Mouse (Mus musculus): ENCODE data around the gene Mcm10.

Mcm10 gene

GRCm38 (mm10) chr2:5033546-5034420 lies 21.2 kb upstream of the Mcm10 start:
- peak; percentile 81 for DNase-seq (ENCODE audit: low read depth, low spot score)

- DNase-seq (ENCODE audit: low read depth, low spot score) = no peak
These were observed 20.1 kb upstream of the Mcm10 start for GRCm38 (mm10) chr2:5032665-5033064.

- no peak for DNase-seq (ENCODE audit: low read depth, low spot score)
These were observed 18.6 kb upstream of the Mcm10 start for GRCm38 (mm10) chr2:5031215-5031614.

DNA sequence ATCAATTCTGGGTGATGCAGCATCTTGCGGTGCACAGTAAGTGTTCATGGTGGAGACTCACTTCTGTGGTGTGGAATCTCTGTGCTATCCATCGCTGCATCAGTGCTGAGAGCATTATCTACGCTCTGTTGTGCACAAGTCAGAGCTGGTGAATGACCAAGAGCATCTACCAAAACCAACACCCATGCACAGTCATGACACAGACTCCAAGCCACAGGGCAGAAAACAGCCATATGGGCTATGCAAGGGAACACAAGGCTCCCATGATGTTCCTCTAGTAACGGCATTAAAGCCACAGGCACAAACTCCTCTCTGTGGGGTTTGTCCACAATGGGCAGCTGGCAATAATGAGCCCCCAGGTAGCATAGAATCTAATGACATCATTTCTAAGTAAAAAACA lies 17.2 kb upstream of the Mcm10 start:
- DNase-seq (ENCODE audit: low read depth, low spot score) = no peak

DNA sequence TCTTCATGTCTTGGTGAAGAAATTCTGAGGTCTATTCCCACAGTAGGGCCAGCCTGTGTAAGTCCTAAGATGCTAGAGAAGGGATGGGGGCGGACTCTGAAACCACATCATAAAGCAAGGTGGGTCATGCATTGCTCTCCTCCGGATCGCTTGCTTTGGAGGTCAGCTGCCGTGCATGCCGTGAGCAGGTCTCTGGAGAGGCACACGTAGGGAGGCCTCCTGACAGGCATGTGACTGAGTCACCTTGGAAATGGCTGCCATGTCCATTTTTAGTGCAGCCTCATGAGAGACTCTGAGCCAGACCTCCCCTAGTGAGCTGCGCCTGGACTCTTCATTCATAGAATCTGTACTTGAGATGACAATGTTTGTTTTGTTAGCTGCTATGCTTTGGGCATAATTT lies 15.5 kb upstream of the Mcm10 start:
- no peak for DNase-seq (ENCODE audit: low read depth, low spot score)

DNA sequence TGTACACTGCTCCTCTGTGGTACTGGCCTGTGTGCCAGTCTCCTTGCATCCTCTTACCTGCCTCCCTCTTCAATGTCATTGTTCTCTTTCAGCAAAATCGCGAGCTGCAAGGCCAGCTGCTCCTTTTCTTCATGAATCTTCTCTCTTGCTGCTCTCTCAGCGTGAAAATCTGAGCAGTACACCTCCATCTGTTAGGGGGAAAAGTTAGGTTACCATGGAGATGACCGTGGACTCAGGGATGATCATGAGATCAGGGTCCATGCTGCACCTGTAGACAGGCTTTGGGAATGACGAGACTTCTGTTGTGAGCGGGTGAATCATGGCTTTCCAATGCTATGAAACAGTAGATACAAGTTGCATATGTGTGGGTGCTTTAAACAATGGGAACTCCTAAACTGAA lies 14.5 kb upstream of the Mcm10 start:
- DNase-seq (ENCODE audit: low read depth, low spot score) = no peak

- peak; percentile 69 for DNase-seq (ENCODE audit: low read depth, low spot score)
These were observed 12.7 kb upstream of the Mcm10 start for GRCm38 (mm10) chr2:5025162-5025733.

- no peak for DNase-seq (ENCODE audit: low read depth, low spot score)
These were observed 11.3 kb upstream of the Mcm10 start for GRCm38 (mm10) chr2:5023699-5024399.

DNA sequence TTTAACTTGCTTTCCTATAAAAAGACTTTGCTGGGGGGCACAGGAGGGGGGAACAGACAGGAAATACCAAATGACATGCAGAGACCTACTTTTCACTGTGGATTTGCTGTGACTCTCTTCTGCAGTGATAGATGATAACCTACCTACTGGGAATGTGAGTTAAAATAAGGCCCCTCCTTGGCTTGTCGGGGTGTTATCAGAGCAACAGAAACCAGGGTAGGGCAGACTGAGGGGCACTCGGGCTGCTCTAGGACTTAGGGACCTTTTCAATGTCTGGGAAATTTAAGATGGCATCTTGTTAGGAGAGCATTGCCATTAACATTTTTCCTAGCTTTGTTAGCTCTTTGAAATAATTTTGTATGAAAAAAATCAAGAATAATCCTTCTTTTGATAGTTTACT lies 10.7 kb upstream of the Mcm10 start:
- DNase-seq (ENCODE audit: low read depth, low spot score) = no peak

DNA sequence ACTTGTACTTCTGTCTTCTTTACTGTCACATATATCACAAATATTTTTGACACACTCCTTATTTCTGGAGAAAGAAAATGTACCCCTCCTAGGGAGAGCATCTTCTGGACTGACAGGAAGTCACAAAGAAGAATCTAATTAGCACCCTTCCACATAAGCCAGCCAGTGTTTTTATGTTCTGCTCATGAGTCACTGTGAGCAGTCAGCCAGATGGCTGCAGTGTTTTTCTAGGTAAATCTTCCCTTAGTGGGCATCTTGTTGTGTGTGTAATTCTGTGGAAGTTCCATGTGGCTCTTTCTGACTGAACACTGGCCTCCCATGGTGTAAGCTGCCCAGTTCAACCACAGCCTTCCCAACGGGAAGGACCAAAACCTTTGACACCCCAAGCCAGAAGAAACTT lies 7.1 kb upstream of the Mcm10 start:
- DNase-seq (ENCODE audit: low read depth, low spot score) = no peak

GRCm38 (mm10) chr2:5016922-5017321 lies 4.3 kb upstream of the Mcm10 start:
- DNase-seq (ENCODE audit: low read depth, low spot score) = no peak

DNA sequence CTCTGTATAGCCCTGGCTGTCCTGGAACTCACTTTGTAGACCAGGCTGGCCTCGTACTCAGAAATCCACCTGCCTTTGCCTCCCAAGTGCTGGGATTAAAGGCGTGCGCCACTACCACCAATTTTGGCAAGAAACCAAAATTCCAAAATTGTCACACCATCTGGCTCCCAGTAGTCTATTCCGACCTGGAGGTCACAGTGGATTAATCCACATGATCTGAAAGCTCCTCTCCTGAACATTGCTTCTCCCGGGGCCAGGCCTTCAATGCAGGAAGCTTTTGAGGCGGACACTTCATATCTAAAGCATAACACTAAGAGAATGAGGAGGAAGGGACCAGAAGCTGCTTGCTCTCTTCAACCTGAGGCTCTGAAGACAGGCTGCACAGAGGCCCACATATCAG lies 2.9 kb upstream of the Mcm10 start:
- DNase-seq (ENCODE audit: low read depth, low spot score) = no peak

DNA sequence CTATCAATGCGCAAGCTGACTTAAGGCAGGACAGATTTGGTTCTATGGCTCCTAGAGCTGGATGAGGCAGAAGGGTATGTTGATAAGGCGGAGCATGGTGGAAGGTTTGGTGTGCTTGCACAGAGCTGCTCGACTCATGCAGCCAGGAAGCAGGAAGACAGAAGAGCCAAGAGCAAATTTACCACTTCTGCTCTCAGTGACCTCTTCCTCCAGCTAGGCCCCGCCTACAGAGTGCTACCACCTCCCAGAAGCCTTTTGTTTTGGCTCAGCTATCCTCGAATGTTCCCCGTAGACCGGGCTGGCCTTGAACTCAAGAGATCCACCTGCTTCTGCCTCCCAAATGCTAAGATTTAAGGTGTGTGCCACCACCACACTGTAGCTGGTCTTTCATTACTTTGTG lies 2.0 kb upstream of the Mcm10 start:
- peak; percentile 75 for DNase-seq (ENCODE audit: low read depth, low spot score)

DNA sequence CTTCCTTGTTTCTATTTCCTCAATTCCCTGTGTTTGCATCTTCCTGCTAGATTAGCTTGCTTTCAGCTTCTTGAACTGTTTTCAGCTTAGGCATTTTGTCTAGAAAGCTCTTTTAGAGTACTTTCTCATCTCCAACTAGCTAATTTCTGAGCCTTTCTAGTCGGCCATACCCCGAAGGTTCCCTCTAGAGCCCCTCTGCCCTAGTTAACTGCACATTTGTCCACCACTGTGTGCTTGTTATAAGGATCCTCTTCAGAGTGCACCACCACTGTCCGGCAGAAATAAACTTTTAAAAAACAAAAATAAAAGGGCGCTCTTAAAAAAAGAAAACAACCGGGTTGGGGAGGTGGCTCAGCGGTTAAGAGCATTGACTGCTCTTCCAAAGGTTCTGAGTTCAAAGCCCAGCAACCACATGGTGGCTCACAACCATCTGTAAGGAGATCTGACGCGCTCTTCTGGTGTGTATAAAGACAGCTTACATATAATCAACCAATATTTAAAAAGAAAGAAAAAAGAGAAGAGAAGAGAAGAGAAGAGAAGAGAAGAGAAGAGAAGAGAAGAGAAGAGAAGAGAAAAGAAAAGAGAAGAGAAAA lies 597 bp downstream of the Mcm10 start:
- DNase-seq (ENCODE audit: low read depth, low spot score) = peak; percentile 50

DNA sequence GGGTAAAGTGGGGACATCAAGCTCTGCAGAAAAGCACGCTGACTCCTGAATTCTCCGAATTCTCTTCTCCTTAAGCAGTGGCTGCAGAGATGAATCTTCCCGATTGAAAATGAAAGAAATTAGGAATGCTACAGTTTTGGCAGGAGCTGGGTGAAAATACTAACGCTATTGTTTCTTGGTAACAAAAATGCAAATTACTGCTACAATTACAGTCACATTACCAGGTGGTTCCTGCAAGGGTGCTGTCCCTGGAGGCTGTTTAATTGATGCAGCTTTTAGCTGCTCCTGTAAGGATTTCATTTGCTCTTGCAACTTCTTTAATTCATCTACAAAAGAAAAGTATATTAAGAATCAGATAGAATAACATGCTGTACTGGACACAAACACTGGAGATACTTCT lies 5.5 kb downstream of the Mcm10 start:
- peak; percentile 85 for DNase-seq (ENCODE audit: low read depth, low spot score)

GRCm38 (mm10) chr2:5001266-5001665 lies 11.3 kb downstream of the Mcm10 start:
- no peak for DNase-seq (ENCODE audit: low read depth, low spot score)

GRCm38 (mm10) chr2:4998905-4999304 lies 13.7 kb downstream of the Mcm10 start:
- peak; percentile 52 for DNase-seq (ENCODE audit: low read depth, low spot score)

GRCm38 (mm10) chr2:4996421-4996824 lies 16.2 kb downstream of the Mcm10 start:
- no peak for DNase-seq (ENCODE audit: low read depth, low spot score)

DNA sequence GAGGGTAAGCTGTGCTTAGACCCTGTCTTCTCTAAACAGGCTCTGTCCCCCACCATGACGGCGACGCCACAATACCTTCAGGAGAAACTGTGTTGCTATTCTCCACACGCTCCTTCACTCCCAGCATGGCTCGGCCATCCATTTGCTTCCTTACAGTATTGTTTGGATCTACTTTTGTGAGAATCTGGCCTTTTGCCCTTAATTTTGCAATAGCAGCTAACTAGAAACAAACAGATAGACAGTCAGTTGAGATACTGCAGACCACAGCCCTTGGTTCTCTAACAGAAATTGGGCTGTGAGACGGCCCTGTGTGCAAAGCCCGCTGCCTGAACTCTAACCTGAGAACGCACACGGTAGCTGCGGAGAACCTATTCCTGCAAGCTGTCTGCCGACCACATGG lies 16.9 kb downstream of the Mcm10 start:
- no peak for DNase-seq (ENCODE audit: low read depth, low spot score)

DNA sequence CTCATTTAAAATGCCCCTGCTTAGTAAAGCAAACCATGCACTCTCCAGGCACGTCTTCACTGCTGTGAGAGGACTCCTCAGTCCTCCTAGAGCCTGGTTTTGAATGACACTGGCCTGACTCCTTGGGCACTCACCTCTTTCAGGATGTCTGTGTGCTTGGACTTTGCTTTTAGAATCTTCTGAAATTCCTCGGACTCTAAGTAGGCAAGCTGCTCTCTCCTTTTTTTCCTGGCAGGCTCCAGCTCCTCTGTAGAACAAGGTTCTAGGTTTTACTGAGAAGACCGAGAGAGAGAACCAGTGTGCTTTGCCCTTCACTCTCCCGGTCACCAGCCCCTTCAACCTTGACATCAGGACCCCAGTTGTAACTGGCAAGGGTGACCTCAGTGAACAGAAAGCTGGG lies 18.2 kb downstream of the Mcm10 start:
- no peak for DNase-seq (ENCODE audit: low read depth, low spot score)

DNA sequence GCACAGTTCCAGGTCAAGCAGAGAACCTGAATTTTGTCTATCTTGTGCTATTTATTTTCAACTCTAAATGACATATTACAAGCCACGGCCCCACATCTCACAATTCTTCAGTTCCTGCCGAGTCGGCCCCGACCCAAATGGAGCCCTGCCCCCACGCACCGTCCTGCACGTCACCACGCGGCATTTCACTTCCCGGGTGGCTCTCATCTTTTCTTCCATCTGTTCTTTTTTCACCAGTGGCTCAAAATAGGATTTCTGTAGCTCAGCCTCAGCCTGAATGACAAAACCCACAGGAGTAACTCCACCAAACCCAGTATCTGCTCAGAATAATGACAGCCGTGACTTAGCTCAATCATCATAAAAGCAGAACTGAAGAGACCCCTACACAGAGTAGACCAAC lies 19.0 kb downstream of the Mcm10 start:
- no peak for DNase-seq (ENCODE audit: low read depth, low spot score)

GRCm38 (mm10) chr2:4988826-4989424 lies 23.7 kb downstream of the Mcm10 start:
- peak; percentile 70 for DNase-seq (ENCODE audit: low read depth, low spot score)

All from A20 (cell line).